Mouse (Mus musculus): ENCODE measurements around the gene Zxdc.

Gene Zxdc

GRCm38 (mm10) chr6:90368976-90369724 lies at the start of gene Zxdc:
Gene Zxdc, plus strand, starts transcription at chr6:90369492.
- in situ Hi-C loops (cut with MboI, MseI), result no loop called here

- in situ Hi-C loops (cut with MboI, MseI), result no loop called here
Observed at GRCm38 (mm10) chr6:90320429-90320828, 48.9 kb upstream of the Zxdc start.

GRCm38 (mm10) chr6:90321811-90322210 lies 47.5 kb upstream of the Zxdc start:
- in situ Hi-C loops (cut with MboI, MseI), result no loop called here

GRCm38 (mm10) chr6:90324026-90324425 lies 45.3 kb upstream of the Zxdc start:
- in situ Hi-C loops (cut with MboI, MseI), result no loop called here

GRCm38 (mm10) chr6:90324463-90324862 lies 44.8 kb upstream of the Zxdc start:
- in situ Hi-C loops (cut with MboI, MseI), result no loop called here

GRCm38 (mm10) chr6:90324991-90325390 lies 44.3 kb upstream of the Zxdc start, which contains the start of gene Chst13:
Gene Chst13, minus strand, starts transcription at chr6:90325185.
- in situ Hi-C loops (cut with MboI, MseI), result loop anchor here (5.0 kb wide), 1 partner anchor 643 kb away; no protein-coding TSS in a partner anchor

GRCm38 (mm10) chr6:90327670-90328069 lies 41.6 kb upstream of the Zxdc start:
- in situ Hi-C loops (cut with MboI, MseI), result loop anchor here (5.0 kb wide), 1 partner anchor 645 kb away; no protein-coding TSS in a partner anchor

GRCm38 (mm10) chr6:90329953-90330352 lies 39.3 kb upstream of the Zxdc start:
- in situ Hi-C loops (cut with MboI, MseI), result loop anchor here (5.0 kb wide), 1 partner anchor 648 kb away; no protein-coding TSS in a partner anchor

- in situ Hi-C loops (cut with MboI, MseI), result no loop called here
Observed at GRCm38 (mm10) chr6:90332561-90333425, 36.5 kb upstream of the Zxdc start, which contains the start of gene Uroc1. Gene Uroc1, plus strand, starts transcription at chr6:90333284.

- in situ Hi-C loops (cut with MboI, MseI), result no loop called here
Observed at GRCm38 (mm10) chr6:90334244-90334643, 35.0 kb upstream of the Zxdc start.

GRCm38 (mm10) chr6:90342343-90342742 lies 26.9 kb upstream of the Zxdc start:
- in situ Hi-C loops (cut with MboI, MseI), result no loop called here

GRCm38 (mm10) chr6:90347183-90347582 lies 22.1 kb upstream of the Zxdc start:
- in situ Hi-C loops (cut with MboI, MseI), result no loop called here

- in situ Hi-C loops (cut with MboI, MseI), result no loop called here
Observed at GRCm38 (mm10) chr6:90348500-90348899, 20.8 kb upstream of the Zxdc start.

- in situ Hi-C loops (cut with MboI, MseI), result no loop called here
Observed at GRCm38 (mm10) chr6:90350011-90350410, 19.3 kb upstream of the Zxdc start.

GRCm38 (mm10) chr6:90358142-90358541 lies 11.2 kb upstream of the Zxdc start:
- in situ Hi-C loops (cut with MboI, MseI), result no loop called here

GRCm38 (mm10) chr6:90359445-90359844 lies 9.8 kb upstream of the Zxdc start:
- in situ Hi-C loops (cut with MboI, MseI), result no loop called here

GRCm38 (mm10) chr6:90360024-90360781 lies 9.1 kb upstream of the Zxdc start:
- in situ Hi-C loops (cut with MboI, MseI), result no loop called here

- in situ Hi-C loops (cut with MboI, MseI), result no loop called here
Observed at GRCm38 (mm10) chr6:90360922-90361614, 8.2 kb upstream of the Zxdc start.

- in situ Hi-C loops (cut with MboI, MseI), result no loop called here
Observed at GRCm38 (mm10) chr6:90363301-90363700, 6.0 kb upstream of the Zxdc start.

- in situ Hi-C loops (cut with MboI, MseI), result loop anchor here (10.0 kb wide), 1 partner anchor 1905 kb away; the partner anchor contains the start of gene Ruvbl1
Observed at GRCm38 (mm10) chr6:90369725-90370553, 647 bp downstream of the Zxdc start.

Measured in regulatory T cell (primary cell).